Mouse (Mus musculus) testis, adult 2 months (tissue): Measurements from ENCODE around the gene Fbxw10.

Experiments used
- CTCF ChIP-seq: fragments of 200-500 bp; IDR thresholded peaks from 2 replicates; pipeline ENCODE4 v1.5.1; 2012; ENCODE audit warnings: low read depth, mild to moderate bottlenecking, inconsistent platforms, low read length, moderate library complexity; ENCODE audit not compliant: control insufficient read depth, insufficient read depth, insufficient replicate concordance
- POLR2A ChIP-seq: fragments of 200-500 bp; IDR thresholded peaks from 2 replicates; pipeline ENCODE4 v1.6.1; 2012; ENCODE audit warnings: low read depth, mild to moderate bottlenecking, inconsistent platforms, low read length, moderate library complexity; ENCODE audit not compliant: control insufficient read depth

DNA sequence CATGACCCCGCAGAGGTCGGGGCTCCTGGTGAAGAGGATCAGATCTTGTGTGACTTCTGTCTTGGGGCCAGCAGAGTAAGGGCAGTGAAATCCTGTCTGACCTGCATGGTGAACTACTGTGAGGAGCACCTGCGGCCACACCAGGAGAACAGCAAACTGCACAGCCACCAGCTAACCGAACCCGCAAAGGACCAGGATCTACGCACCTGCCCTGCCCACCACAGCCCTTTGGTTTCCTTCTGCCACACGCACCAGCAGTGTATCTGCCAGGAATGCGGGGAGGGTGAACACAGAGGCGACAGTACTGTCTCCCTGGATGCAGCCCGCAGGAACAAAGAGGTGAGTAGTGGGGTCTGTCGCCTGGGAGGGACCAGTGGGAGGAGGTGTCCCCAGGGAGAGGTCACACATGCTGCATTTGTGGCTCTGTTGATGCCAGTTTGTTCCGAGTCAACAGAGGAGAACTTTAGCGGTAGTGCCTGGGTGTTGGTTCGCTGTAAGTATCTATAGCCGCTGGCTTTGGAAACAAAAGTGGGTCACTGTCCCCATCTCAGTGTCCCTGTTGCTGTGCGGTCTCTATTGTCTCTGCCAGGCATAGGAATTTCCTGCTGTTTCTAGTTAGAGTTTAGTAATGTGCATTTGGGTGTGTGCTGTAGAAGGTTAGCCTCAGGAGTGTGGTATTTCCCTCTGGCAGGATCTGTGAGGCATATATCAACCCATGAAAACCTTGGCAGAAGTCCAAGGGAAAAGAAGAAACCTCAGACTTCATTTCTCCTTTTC, 26.0 kb upstream of the Fbxw10 start:
- TF ChIP-seq CTCF (no peak), POLR2A (no peak)
